Mouse (Mus musculus): ENCODE measurements around the gene Cpn1. TPM values are rescaled to one million over a fixed set of nuclear protein-coding genes. Genes with fewer than 3 reads are reported as not detected.

Cpn1 gene
- polyA plus RNA-seq (2014; fragmentation: Illumina TruSeq; extraction: RNeasy Lipid Tissue Mini Kit (QIAGEN cat#74804); ENCODE audit: low read depth, low replicate concordance): 18.4 TPM

DNA sequence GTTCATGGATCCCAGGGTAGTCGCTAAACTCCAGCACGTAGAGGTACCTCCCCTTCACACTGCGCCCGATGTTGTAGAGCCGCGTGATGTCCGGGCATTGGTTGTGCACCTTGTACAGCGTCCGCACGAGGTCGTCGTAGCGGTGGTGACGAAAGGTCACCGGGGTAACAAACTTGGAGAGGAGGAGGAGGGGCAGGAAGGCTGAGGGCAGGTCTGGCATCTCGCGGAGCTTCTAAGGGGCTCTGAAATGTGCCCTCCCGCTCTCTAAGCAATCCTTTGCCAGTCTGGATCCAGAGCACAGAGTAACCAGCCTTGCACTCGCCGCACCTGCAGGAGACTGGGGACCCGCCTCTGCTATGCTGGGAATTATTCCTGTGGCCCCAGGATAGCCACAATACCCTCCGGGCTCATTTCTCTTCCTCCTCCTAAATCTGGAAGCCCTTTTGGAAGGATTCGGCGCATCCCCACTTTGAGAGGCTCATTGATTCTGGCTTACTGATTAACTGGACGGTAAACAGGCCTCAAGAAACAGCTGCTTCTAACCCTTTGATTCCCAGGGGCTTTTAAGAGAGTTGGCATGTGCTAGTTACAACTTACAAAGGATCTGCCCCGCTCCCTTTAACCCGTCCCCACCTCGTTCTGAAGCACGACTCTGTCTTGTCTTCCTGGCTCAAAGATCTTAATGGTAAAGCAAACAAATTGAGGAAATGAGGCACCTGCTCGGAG lies at the start of gene Cpn1:
Cpn1 (minus strand) TSS at position 488 of the 726 bp plus-strand sequence.

DNA sequence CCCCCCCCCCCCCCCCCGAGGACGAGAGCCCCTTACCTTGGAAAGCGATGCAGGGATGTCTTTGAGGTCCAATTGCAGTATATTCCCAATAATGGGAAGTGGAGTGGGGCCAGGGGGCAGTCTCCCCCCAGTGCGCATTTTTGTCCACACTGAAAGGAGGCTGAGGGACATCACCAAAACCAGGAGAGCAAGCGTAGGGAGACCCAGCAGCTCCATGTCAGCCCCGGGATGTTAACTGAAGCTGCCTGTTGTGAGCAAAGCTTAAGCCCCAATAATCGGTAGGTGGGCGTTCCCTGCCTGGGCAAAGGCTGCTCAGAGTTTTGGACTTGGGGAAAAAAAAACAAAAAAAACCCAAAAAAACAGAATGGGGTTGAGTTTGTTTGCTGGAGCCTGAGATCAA lies 42.6 kb upstream of the Cpn1 start, which contains the start of gene Cyp2c23:
Cyp2c23 (minus strand) TSS at position 237 of the 400 bp plus-strand sequence.

DNA sequence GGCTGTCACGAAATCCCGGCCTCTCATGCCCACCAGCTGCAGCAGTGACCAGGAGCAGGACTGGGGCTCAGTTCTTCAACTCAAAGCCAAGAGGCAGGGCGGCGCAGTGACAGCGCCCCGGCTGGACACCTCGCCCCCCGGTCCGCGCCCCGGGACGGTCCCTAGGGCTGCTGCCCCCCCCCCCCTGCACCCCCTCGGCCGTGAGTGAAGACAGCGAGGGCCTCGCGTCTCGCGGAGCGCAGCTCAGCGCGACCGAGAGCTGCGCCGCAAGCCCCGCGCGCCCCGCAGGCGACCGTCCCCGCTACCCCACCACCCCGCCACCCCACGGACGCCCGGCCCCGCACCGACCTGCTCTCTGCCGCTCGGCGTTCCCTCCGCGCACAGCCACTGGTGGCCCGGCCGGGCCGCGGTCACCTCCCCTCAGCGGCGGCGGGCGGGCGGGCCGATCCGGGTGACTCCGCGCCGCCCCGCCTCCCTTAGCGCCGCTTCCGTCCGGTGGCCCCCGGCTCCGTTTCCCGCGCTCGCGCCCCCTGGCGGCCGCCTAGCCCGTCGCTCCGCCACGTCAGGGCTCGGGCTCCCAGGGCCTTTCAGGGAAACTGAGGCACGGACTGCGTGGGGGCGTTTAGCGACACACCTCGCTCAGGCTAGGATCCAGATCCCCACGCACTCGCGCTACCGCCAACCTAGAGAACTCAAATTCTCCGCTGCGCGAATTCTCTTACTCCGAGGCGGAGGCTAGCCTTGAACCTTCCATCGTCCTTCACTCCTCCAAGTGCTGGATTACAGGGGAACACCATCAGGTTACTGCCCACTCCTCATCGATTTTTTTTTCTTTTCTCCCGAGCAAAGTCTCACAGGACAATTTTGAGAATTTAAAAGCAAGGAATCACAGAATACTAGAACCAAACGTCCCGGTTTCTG lies 46.3 kb downstream of the Cpn1 start, which contains the start of gene Dnmbp:
Dnmbp (minus strand) TSS at position 423 of the 921 bp plus-strand sequence.

Other genes starting within 250 kb of the Cpn1 start
- 16.6 TPM for gene Cutc, start 233.6 kb downstream of the Cpn1 start, polyA plus RNA-seq (2014; fragmentation: Illumina TruSeq; extraction: RNeasy Lipid Tissue Mini Kit (QIAGEN cat#74804); ENCODE audit: low read depth, low replicate concordance)
- gene Cox15, start 233.6 kb downstream of the Cpn1 start, polyA plus RNA-seq (2014; fragmentation: Illumina TruSeq; extraction: RNeasy Lipid Tissue Mini Kit (QIAGEN cat#74804); ENCODE audit: low read depth, low replicate concordance): 36.5 TPM
- gene Abcc2, start 204.4 kb downstream of the Cpn1 start, polyA plus RNA-seq (2014; fragmentation: Illumina TruSeq; extraction: RNeasy Lipid Tissue Mini Kit (QIAGEN cat#74804); ENCODE audit: low read depth, low replicate concordance): 0.26 TPM
- 24.3 TPM for gene Dnmbp, start 46.4 kb downstream of the Cpn1 start, polyA plus RNA-seq (2014; fragmentation: Illumina TruSeq; extraction: RNeasy Lipid Tissue Mini Kit (QIAGEN cat#74804); ENCODE audit: low read depth, low replicate concordance)
- gene Cyp2c23, start 42.7 kb upstream of the Cpn1 start, polyA plus RNA-seq (2014; fragmentation: Illumina TruSeq; extraction: RNeasy Lipid Tissue Mini Kit (QIAGEN cat#74804); ENCODE audit: low read depth, low replicate concordance): 0.21 TPM
- gene Erlin1, start 83.2 kb upstream of the Cpn1 start, polyA plus RNA-seq (2014; fragmentation: Illumina TruSeq; extraction: RNeasy Lipid Tissue Mini Kit (QIAGEN cat#74804); ENCODE audit: low read depth, low replicate concordance): 17.7 TPM
- 54.5 TPM for gene Chuk, start 120.9 kb upstream of the Cpn1 start, polyA plus RNA-seq (2014; fragmentation: Illumina TruSeq; extraction: RNeasy Lipid Tissue Mini Kit (QIAGEN cat#74804); ENCODE audit: low read depth, low replicate concordance)
- gene Cwf19l1, start 149.3 kb upstream of the Cpn1 start, polyA plus RNA-seq (2014; fragmentation: Illumina TruSeq; extraction: RNeasy Lipid Tissue Mini Kit (QIAGEN cat#74804); ENCODE audit: low read depth, low replicate concordance): 13.9 TPM
- 41.8 TPM for gene Bloc1s2, start 159.9 kb upstream of the Cpn1 start, polyA plus RNA-seq (2014; fragmentation: Illumina TruSeq; extraction: RNeasy Lipid Tissue Mini Kit (QIAGEN cat#74804); ENCODE audit: low read depth, low replicate concordance)
- 0.89 TPM for gene Pkd2l1, start 205.9 kb upstream of the Cpn1 start, polyA plus RNA-seq (2014; fragmentation: Illumina TruSeq; extraction: RNeasy Lipid Tissue Mini Kit (QIAGEN cat#74804); ENCODE audit: low read depth, low replicate concordance)
- 4.5 TPM for gene Scd3, start 216.7 kb upstream of the Cpn1 start, polyA plus RNA-seq (2014; fragmentation: Illumina TruSeq; extraction: RNeasy Lipid Tissue Mini Kit (QIAGEN cat#74804); ENCODE audit: low read depth, low replicate concordance)